Mouse (Mus musculus): ENCODE data around the gene Unc45a. TPM values are rescaled to one million over a fixed set of nuclear protein-coding genes. Genes with fewer than 3 reads are reported as not detected.
A peak's percentile ranks its signal among the peaks of the same experiment; 100 is the strongest.

The Unc45a gene
- polyA plus RNA-seq, 1 experiment from 2014 or later: 36.8 TPM

DNA sequence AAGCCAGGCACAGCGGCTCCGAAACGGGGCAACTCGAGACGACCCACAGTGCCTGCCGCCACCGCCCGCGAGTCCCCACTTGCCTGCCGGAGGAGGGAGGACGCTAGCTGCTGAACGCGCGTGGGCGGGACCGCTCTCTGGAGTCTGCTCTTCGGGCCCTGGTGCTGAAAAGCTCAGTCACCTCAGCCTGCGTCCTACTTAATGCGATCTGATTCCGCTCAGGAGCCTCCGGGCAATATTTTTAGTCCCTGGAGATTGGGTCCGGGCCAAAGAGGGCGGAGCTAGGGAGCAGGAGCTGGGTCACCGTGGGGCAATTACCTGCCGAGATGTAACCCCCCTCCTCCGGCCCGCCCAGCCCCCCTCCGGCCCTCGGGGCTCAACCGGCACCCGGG lies 29.8 kb upstream of the Unc45a start:
- peak overlapping the region; percentile 88 for H3K9ac ChIP-seq (ENCODE audit: low read length)

GRCm38 (mm10) chr7:80369967-80370431 lies 29.2 kb upstream of the Unc45a start:
- DNase-seq (ENCODE audit: low spot score) (no peak), ATAC-seq (ENCODE audit: insufficient read depth, low FRiP score, low TSS enrichment) (no peak)
- H3K4me1 ChIP-seq (ENCODE audit: control insufficient read depth, insufficient read depth, low read length): peaks cover 11% of the 10 kb centered on the region; the same call in 1 of the 2 replicates
- peak overlapping the region; percentile 81 for H3K4me2 ChIP-seq (ENCODE audit: low read depth)
- H3K9me3 ChIP-seq (ENCODE audit: control insufficient read depth, low read length): no peaks in the 10 kb centered on the region
- H3K36me3 ChIP-seq (ENCODE audit: control insufficient read depth, insufficient read depth, low read length): peaks cover 11% of the 10 kb centered on the region; the same call in 1 of the 2 replicates
- WGBS: 48% methylated on average over 4 of the region's 4 CpGs
- no peak overlapping the region for H3K27ac ChIP-seq (ENCODE audit: low read depth, low read length)
- peak overlapping the region; percentile 88 for H3K9ac ChIP-seq (ENCODE audit: low read length)
- peak overlapping the region; percentile 89 for H3K4me3 ChIP-seq (ENCODE audit: low read depth, low read length)
- no peaks in the 10 kb centered on the region for H3K27me3 ChIP-seq (ENCODE audit: control insufficient read depth, insufficient read depth, low read length)

More for the DNA sequence above, 29.8 kb upstream of the Unc45a start:
- ATAC-seq (ENCODE audit: insufficient read depth, low FRiP score, low TSS enrichment) (peak; percentile 56), DNase-seq (ENCODE audit: low spot score) (peak; percentile 69)
- Histone ChIP-seq H3K4me2 (ENCODE audit: low read depth) (peak overlapping the region; percentile 81), H3K36me3 (ENCODE audit: control insufficient read depth, insufficient read depth, low read length) (peaks cover 11% of the 10 kb centered on the region; the same call in 1 of the 2 replicates), H3K27me3 (ENCODE audit: control insufficient read depth, insufficient read depth, low read length) (no peaks in the 10 kb centered on the region), H3K4me3 (ENCODE audit: low read depth, low read length) (peak overlapping the region; percentile 89), H3K4me1 (ENCODE audit: control insufficient read depth, insufficient read depth, low read length) (peaks cover 11% of the 10 kb centered on the region; the same call in 1 of the 2 replicates), H3K27ac (ENCODE audit: low read depth, low read length) (0 out of 2 replicates have a peak overlapping the region, but pooled peaks have one; percentile 39), H3K9me3 (ENCODE audit: control insufficient read depth, low read length) (no peaks in the 10 kb centered on the region)
- under 1% methylated on average over 29 of the region's 31 CpGs for WGBS

DNA sequence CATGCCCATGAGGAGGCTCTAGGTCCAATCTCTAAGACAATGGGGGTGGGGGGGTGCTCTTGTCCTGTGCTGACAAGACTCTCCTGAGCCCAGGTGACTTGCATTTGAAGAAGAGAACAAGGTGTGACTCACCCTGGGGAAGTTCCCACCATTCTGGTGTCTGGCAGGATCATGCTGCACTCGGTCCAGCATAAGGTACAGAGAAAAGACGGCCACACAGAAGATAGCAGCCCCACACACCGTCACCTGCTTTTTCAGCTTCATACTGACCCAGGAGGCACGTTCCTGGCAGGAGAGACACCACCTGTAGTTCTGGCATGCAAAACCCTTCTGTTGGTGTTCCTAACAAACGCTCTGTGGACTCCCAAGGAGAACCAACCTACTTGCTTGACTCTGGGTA lies 28.7 kb upstream of the Unc45a start:
- Histone ChIP-seq H3K4me3 (ENCODE audit: low read depth, low read length) (no peak overlapping the region), H3K4me2 (ENCODE audit: low read depth) (no peak overlapping the region; the same call in 1 of the 2 replicates), H3K4me1 (ENCODE audit: control insufficient read depth, insufficient read depth, low read length) (peaks cover 11% of the 10 kb centered on the region; the same call in 1 of the 2 replicates), H3K9me3 (ENCODE audit: control insufficient read depth, low read length) (no peaks in the 10 kb centered on the region), H3K9ac (ENCODE audit: low read length) (no peak overlapping the region), H3K36me3 (ENCODE audit: control insufficient read depth, insufficient read depth, low read length) (peaks cover 11% of the 10 kb centered on the region; the same call in 1 of the 2 replicates), H3K27ac (ENCODE audit: low read depth, low read length) (no peak overlapping the region), H3K27me3 (ENCODE audit: control insufficient read depth, insufficient read depth, low read length) (no peaks in the 10 kb centered on the region)
- ATAC-seq (ENCODE audit: insufficient read depth, low FRiP score, low TSS enrichment) (no peak), DNase-seq (ENCODE audit: low spot score) (no peak)
- WGBS: 82% methylated on average over 5 of the region's 5 CpGs

DNA sequence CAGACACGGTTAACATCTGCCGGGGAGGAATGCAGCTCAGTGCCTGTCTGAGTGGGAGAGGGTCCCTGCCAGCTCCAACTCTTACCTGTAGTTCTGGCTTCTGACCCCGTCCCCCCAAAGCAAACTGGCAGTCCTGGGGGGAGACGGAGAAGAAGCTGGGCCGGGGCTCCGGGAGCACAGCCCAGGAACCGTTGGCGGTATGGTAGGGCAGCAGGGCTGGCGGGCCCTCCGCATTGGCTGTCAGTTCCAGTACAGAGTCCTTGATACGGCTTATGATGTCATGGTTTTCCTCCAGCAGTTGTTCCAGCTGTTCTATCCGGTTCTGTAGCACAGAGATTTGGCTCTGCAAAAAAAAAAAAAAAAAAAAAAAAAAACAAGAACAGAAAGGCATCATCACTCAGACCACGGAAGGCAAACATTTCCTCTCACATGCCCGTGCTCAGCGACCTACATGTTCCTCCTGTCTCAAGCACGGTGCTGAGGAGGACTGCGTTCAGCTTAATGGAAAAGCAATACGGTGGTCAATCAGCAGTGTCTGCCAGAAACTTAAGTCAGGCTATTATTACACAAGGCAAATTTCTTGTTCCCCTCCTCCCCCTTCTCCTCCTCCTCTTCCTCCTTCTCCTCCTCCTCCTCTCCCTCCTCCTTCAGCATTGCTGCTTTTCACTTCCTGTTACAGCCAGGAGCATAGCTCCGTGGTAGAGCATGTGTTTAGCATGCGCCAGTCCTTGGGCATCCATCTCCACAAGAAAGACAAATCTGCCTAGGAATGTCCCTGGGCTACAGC lies 28.0 kb upstream of the Unc45a start:
- H3K4me1 ChIP-seq (ENCODE audit: control insufficient read depth, insufficient read depth, low read length): peaks cover 11% of the 10 kb centered on the region; the same call in 1 of the 2 replicates
- no peaks in the 10 kb centered on the region for H3K27me3 ChIP-seq (ENCODE audit: control insufficient read depth, insufficient read depth, low read length)
- H3K9me3 ChIP-seq (ENCODE audit: control insufficient read depth, low read length): no peaks in the 10 kb centered on the region
- H3K9ac ChIP-seq (ENCODE audit: low read length): no peak overlapping the region
- WGBS: 87% methylated on average over 20 of the region's 20 CpGs
- no peak overlapping the region for H3K4me3 ChIP-seq (ENCODE audit: low read depth, low read length)
- H3K36me3 ChIP-seq (ENCODE audit: control insufficient read depth, insufficient read depth, low read length): peaks cover 11% of the 10 kb centered on the region; the same call in 1 of the 2 replicates
- no peak overlapping the region for H3K27ac ChIP-seq (ENCODE audit: low read depth, low read length)
- no peak overlapping the region for H3K4me2 ChIP-seq (ENCODE audit: low read depth)
- DNase-seq (ENCODE audit: low spot score) (no peak), ATAC-seq (ENCODE audit: insufficient read depth, low FRiP score, low TSS enrichment) (no peak)

DNA sequence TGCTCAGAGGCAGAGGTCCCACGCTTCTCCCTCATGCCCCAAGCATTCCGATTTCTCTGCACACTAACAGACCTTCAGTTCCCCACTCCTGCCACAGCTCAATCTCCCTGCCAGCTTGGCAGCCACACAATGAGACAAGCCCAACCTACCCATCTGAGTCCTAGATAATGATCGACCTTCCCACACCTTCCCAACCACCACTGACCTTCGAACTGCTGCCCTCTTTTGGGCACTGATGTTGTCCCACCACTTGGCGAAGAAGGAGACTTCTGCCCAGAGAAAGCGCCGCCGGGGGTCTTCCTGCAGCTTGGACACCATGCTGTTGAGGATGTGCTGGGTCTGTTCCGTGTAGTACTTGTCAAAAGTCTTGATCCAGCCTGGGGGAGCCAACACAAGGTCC lies 27.2 kb upstream of the Unc45a start:
- no peak overlapping the region for H3K4me2 ChIP-seq (ENCODE audit: low read depth)
- 89% methylated on average over 9 of the region's 9 CpGs for WGBS
- no peak for ATAC-seq (ENCODE audit: insufficient read depth, low FRiP score, low TSS enrichment)
- peaks cover 15% of the 10 kb centered on the region; the same call in 1 of the 2 replicates for H3K36me3 ChIP-seq (ENCODE audit: control insufficient read depth, insufficient read depth, low read length)
- DNase-seq (ENCODE audit: low spot score): no peak
- no peak overlapping the region for H3K4me3 ChIP-seq (ENCODE audit: low read depth, low read length)
- H3K27ac ChIP-seq (ENCODE audit: low read depth, low read length): no peak overlapping the region
- peaks cover 11% of the 10 kb centered on the region; the same call in 1 of the 2 replicates for H3K4me1 ChIP-seq (ENCODE audit: control insufficient read depth, insufficient read depth, low read length)
- no peaks in the 10 kb centered on the region for H3K27me3 ChIP-seq (ENCODE audit: control insufficient read depth, insufficient read depth, low read length)
- no peak overlapping the region for H3K9ac ChIP-seq (ENCODE audit: low read length)
- no peaks in the 10 kb centered on the region for H3K9me3 ChIP-seq (ENCODE audit: control insufficient read depth, low read length)

GRCm38 (mm10) chr7:80367232-80367631 lies 26.4 kb upstream of the Unc45a start:
- Histone ChIP-seq H3K4me3 (ENCODE audit: low read depth, low read length) (no peak overlapping the region), H3K9ac (ENCODE audit: low read length) (no peak overlapping the region), H3K4me1 (ENCODE audit: control insufficient read depth, insufficient read depth, low read length) (peaks cover 11% of the 10 kb centered on the region; the same call in 1 of the 2 replicates), H3K4me2 (ENCODE audit: low read depth) (no peak overlapping the region), H3K36me3 (ENCODE audit: control insufficient read depth, insufficient read depth, low read length) (peaks cover 20% of the 10 kb centered on the region), H3K27me3 (ENCODE audit: control insufficient read depth, insufficient read depth, low read length) (no peaks in the 10 kb centered on the region), H3K9me3 (ENCODE audit: control insufficient read depth, low read length) (no peaks in the 10 kb centered on the region), H3K27ac (ENCODE audit: low read depth, low read length) (no peak overlapping the region)
- ATAC-seq (ENCODE audit: insufficient read depth, low FRiP score, low TSS enrichment): no peak
- DNase-seq (ENCODE audit: low spot score): no peak
- 97% methylated on average over 7 of the region's 7 CpGs for WGBS

DNA sequence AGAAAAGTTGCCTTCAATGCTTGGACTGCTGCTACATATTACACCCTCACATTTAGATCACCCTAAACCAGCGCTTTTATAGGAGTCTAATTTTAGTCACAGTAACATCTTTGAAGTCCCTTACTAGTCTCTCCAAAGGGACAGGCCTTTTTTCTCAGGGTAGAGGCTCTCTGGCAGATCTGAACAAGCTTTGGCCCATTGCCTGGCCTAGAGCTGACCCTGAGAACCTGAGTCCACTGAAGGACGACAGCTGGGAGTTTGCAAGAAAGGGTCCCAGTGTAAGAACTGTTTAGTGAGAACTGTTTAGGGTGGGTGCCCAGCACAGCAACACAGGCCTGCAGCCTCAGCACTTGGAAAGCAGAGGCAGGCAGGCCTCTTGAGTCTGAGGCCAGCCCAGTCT lies 25.0 kb upstream of the Unc45a start:
- no peaks in the 10 kb centered on the region for H3K9me3 ChIP-seq (ENCODE audit: control insufficient read depth, low read length)
- no peak overlapping the region for H3K4me3 ChIP-seq (ENCODE audit: low read depth, low read length)
- no peak overlapping the region for H3K27ac ChIP-seq (ENCODE audit: low read depth, low read length)
- H3K36me3 ChIP-seq (ENCODE audit: control insufficient read depth, insufficient read depth, low read length): peaks cover 22% of the 10 kb centered on the region
- peaks cover 11% of the 10 kb centered on the region; the same call in 1 of the 2 replicates for H3K4me1 ChIP-seq (ENCODE audit: control insufficient read depth, insufficient read depth, low read length)
- 88% methylated on average over 2 of the region's 2 CpGs for WGBS
- no peaks in the 10 kb centered on the region for H3K27me3 ChIP-seq (ENCODE audit: control insufficient read depth, insufficient read depth, low read length)
- no peak overlapping the region for H3K4me2 ChIP-seq (ENCODE audit: low read depth)
- no peak overlapping the region for H3K9ac ChIP-seq (ENCODE audit: low read length)
- DNase-seq (ENCODE audit: low spot score) (no peak), ATAC-seq (ENCODE audit: insufficient read depth, low FRiP score, low TSS enrichment) (no peak)

DNA sequence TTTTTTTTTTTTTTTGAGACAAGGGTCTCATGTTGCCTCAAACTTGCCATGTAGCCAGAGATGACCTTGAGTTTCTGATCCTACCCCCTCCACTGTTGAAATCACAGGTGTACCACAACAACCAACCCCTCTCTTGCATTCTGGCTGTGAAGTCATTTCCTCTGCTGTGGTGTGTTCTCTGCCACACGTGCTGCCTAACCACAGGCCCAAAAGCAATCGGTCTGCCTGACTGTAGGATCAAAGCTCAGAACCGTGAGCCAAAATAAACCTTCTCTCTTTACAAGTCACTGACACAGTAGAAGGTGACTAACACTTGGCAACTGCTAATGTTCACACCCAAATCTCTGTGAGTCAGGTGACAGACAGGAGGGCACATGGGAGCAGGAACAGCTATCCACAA lies 19.6 kb upstream of the Unc45a start:
- H3K27ac ChIP-seq (ENCODE audit: low read depth, low read length): no peak overlapping the region
- 73% methylated on average over 3 of the region's 3 CpGs for WGBS
- H3K4me1 ChIP-seq (ENCODE audit: control insufficient read depth, insufficient read depth, low read length): 0 out of 2 replicates have a peak, but pooled peaks cover 5% of the 10 kb centered on the region
- no peaks in the 10 kb centered on the region for H3K27me3 ChIP-seq (ENCODE audit: control insufficient read depth, insufficient read depth, low read length)
- H3K36me3 ChIP-seq (ENCODE audit: control insufficient read depth, insufficient read depth, low read length): peaks cover 15% of the 10 kb centered on the region
- no peak overlapping the region for H3K4me2 ChIP-seq (ENCODE audit: low read depth)
- H3K9ac ChIP-seq (ENCODE audit: low read length): no peak overlapping the region
- ATAC-seq (ENCODE audit: insufficient read depth, low FRiP score, low TSS enrichment) (no peak), DNase-seq (ENCODE audit: low spot score) (no peak)
- H3K4me3 ChIP-seq (ENCODE audit: low read depth, low read length): no peak overlapping the region
- H3K9me3 ChIP-seq (ENCODE audit: control insufficient read depth, low read length): no peaks in the 10 kb centered on the region
